Mouse (Mus musculus) heart, embryonic 12.5 days (tissue): ENCODE results near the gene Celf6. TPM values are rescaled to one million over a fixed set of nuclear protein-coding genes. Genes with fewer than 3 reads are reported as not detected.

Source experiments
- ATAC-seq: fragments of 200-750 bp; cut with Nextera tagmentation; 2 replicates; pipeline ENCODE4 v1.8.0; 2017; ENCODE audit warnings: moderate TSS enrichment, moderate library complexity; ENCODE audit not compliant: insufficient number of reproducible peaks, low FRiP score
- H3K27ac ChIP-seq: fragments of 300-500 bp; sonication (generic); 2 replicates; pipeline ENCODE4 v1.5.1; 2016; ENCODE audit warnings: mild to moderate bottlenecking, moderate library complexity; ENCODE audit not compliant: poor library complexity, severe bottlenecking
- H3K27me3 ChIP-seq: fragments of 300-500 bp; sonication (generic); replicated peaks from 2 replicates; pipeline ENCODE4 v1.6.1; 2016; ENCODE audit warnings: mild to moderate bottlenecking, moderate library complexity
- H3K36me3 ChIP-seq: fragments of 300-500 bp; sonication (generic); 2 replicates; pipeline ENCODE4 v1.6.1; 2016; ENCODE audit warnings: mild to moderate bottlenecking, moderate library complexity
- H3K4me1 ChIP-seq: fragments of 300-500 bp; sonication (generic); replicated peaks from 2 replicates; pipeline ENCODE4 v1.6.1; 2016; ENCODE audit warnings: mild to moderate bottlenecking
- H3K4me2 ChIP-seq: fragments of 300-500 bp; sonication (generic); 2 replicates; pipeline ENCODE4 v1.6.1; 2016; ENCODE audit warnings: mild to moderate bottlenecking, moderate library complexity
- H3K4me3 ChIP-seq: fragments of 300-500 bp; sonication (generic); 2 replicates; pipeline ENCODE4 v1.5.1; 2016; ENCODE audit warnings: mild to moderate bottlenecking
- H3K9ac ChIP-seq: fragments of 300-500 bp; sonication (generic); 2 replicates; pipeline ENCODE4 v1.6.1; 2016; ENCODE audit warnings: mild to moderate bottlenecking, moderate library complexity
- H3K9me3 ChIP-seq: fragments of 300-500 bp; sonication (generic); replicated peaks from 2 replicates; pipeline ENCODE4 v1.6.1; 2016; ENCODE audit warnings: mild to moderate bottlenecking, moderate library complexity
- WGBS: fragments of 180-500 bp; shearing (Covaris S2); methylation state at CpG from one replicate; pipeline ENCODE4 v1.1.7; 2016; 5-methylcytosine and 5-hydroxymethylcytosine counted together
- polyA plus RNA-seq: library from polyadenylated mRNA; unstranded; fragments of >200 nt; fragmentation: Nextera tagmentation; extraction: Ambion mirVana; gene quantifications from 2 replicates; pipeline ENCODE4 v1.2.1, GENCODE M21; 2016

The Celf6 gene
- polyA plus RNA-seq, 1 experiment from 2014 or later = not detected

- WGBS = 67% methylated on average over 5 of the region's 5 CpGs
Measured at GRCm38 (mm10) chr9:59588252-59588651, 10.5 kb downstream of the Celf6 start.

GRCm38 (mm10) chr9:59588710-59589671 is 11.3 kb downstream of the Celf6 start:
- peaks cover 36% of the 10 kb centered on the region for H3K27me3 ChIP-seq
- H3K4me3 ChIP-seq = no peak overlapping the region
- WGBS = 45% methylated on average over 12 of the region's 12 CpGs
- no peak overlapping the region for H3K27ac ChIP-seq
- 0 out of 2 replicates have a peak, but pooled peaks have one; percentile 22 for ATAC-seq
- H3K4me1 ChIP-seq = no peaks in the 10 kb centered on the region
- H3K9ac ChIP-seq = no peak overlapping the region
- H3K36me3 ChIP-seq = no peaks in the 10 kb centered on the region
- no peak overlapping the region for H3K4me2 ChIP-seq
- no peaks in the 10 kb centered on the region for H3K9me3 ChIP-seq

More at GRCm38 (mm10) chr9:59588252-59588651, 10.5 kb downstream of the Celf6 start:
- Histone ChIP-seq H3K4me1 (no peaks in the 10 kb centered on the region), H3K9ac (no peak overlapping the region), H3K27me3 (peaks cover 41% of the 10 kb centered on the region), H3K4me2 (no peak overlapping the region), H3K36me3 (no peaks in the 10 kb centered on the region), H3K4me3 (no peak overlapping the region), H3K9me3 (no peaks in the 10 kb centered on the region), H3K27ac (no peak overlapping the region)
- ATAC-seq = no peak

DNA sequence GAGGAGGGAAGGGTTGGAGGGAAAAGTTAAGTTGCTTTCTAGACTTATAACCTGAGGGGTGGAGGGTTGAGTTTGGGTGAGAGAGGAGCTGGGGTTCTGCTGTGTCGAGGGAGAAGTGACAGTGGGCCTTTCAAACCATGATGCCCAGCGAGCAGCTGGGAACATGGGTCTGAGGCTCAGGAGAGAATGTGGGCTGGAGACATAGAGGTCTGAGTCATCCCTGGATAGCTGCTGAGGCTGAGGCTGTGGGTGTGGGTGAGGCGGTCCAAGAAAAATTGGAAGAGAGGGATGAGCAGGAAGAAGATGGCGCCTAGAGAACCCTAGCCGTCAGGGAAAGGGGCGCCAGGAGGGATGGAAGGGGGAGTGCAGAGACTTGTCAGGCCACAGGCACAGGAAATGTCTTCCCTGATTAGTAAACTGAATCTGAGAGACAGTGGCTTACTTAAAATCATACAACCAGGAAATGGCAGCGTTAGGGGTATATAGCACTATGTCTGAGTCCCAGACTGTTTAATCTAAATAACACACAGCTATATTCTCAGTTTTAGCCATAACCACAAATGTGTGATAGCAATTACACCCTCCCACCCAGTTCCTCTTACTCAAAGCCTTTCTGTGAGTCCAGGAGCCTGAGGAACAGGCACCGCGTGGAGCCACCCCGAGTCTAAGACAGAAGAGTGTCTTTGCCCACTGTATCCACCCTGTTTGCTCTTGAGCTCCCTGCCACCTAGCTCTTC is 12.2 kb downstream of the Celf6 start:
- Histone ChIP-seq H3K4me3 (no peak overlapping the region), H3K36me3 (no peaks in the 10 kb centered on the region), H3K4me2 (no peak overlapping the region), H3K4me1 (no peaks in the 10 kb centered on the region), H3K27me3 (peaks cover 30% of the 10 kb centered on the region), H3K27ac (no peak overlapping the region), H3K9ac (no peak overlapping the region), H3K9me3 (no peaks in the 10 kb centered on the region)
- no peak for ATAC-seq
- 67% methylated on average over 10 of the region's 10 CpGs for WGBS

GRCm38 (mm10) chr9:59601661-59602060 is 23.9 kb downstream of the Celf6 start:
- Histone ChIP-seq H3K4me2 (no peak overlapping the region), H3K9me3 (no peaks in the 10 kb centered on the region), H3K36me3 (no peaks in the 10 kb centered on the region), H3K9ac (no peak overlapping the region), H3K27ac (no peak overlapping the region), H3K4me1 (no peaks in the 10 kb centered on the region), H3K4me3 (no peak overlapping the region), H3K27me3 (peaks cover 58% of the 10 kb centered on the region)
- WGBS = 68% methylated on average over 8 of the region's 8 CpGs
- no peak for ATAC-seq

DNA sequence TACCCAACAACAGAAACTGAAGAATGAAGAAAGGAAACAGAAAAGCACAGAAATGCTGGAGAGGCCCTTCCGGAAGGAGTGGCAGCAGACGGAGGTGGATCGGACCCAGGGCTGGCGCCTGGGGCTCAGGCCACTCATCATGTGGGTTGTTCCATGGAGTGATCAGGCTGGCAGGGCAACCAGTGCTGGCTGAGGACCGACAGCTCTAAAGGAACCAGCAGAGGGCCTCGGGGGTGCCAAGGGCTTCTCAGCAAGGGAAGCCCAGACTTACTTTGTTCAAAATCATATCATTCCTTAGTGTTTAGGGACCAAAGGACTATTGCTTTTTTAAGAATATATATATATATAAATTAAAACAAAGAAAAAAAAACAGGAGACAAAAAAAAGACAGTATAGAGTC is 28.2 kb downstream of the Celf6 start:
- Histone ChIP-seq H3K9me3 (no peaks in the 10 kb centered on the region), H3K27ac (no peak overlapping the region), H3K4me3 (no peak overlapping the region), H3K36me3 (no peaks in the 10 kb centered on the region), H3K27me3 (peaks cover 48% of the 10 kb centered on the region), H3K4me1 (no peaks in the 10 kb centered on the region), H3K9ac (no peak overlapping the region), H3K4me2 (no peak overlapping the region)
- 49% methylated on average over 6 of the region's 6 CpGs for WGBS
- no peak for ATAC-seq

DNA sequence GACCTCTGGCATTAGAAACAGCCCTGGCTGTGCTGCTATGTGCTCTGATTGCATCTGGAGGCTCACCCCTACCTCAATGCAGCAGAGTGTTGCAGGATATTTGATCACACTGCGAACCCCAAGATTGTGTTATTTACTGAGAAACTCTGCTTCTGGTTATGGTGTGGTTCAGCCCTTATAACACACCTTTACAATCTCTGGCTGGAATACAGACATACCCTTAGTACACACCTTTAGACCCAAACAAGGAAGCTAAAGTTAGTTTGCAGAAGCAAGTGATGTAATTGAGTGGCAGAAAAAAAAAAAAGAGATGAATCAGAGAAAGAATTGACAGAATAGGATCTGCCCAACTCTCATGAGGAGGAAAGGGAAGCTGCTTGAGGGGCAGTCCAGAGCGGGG is 33.2 kb downstream of the Celf6 start:
- ATAC-seq = no peak
- 87% methylated on average over 2 of the region's 2 CpGs for WGBS
- no peaks in the 10 kb centered on the region for H3K36me3 ChIP-seq
- no peaks in the 10 kb centered on the region for H3K4me1 ChIP-seq
- no peak overlapping the region for H3K4me2 ChIP-seq
- H3K27ac ChIP-seq = no peak overlapping the region
- no peak overlapping the region for H3K9ac ChIP-seq
- H3K9me3 ChIP-seq = no peaks in the 10 kb centered on the region
- H3K4me3 ChIP-seq = no peak overlapping the region
- peaks cover 3% of the 10 kb centered on the region; the same call in 1 of the 2 replicates for H3K27me3 ChIP-seq

- no peak overlapping the region for H3K4me2 ChIP-seq
- no peak overlapping the region for H3K4me3 ChIP-seq
- ATAC-seq = no peak
- no peaks in the 10 kb centered on the region for H3K9me3 ChIP-seq
- no peaks in the 10 kb centered on the region; the same call in 1 of the 2 replicates for H3K27me3 ChIP-seq
- H3K4me1 ChIP-seq = peaks cover 10% of the 10 kb centered on the region; the same call in 1 of the 2 replicates
- H3K9ac ChIP-seq = no peak overlapping the region
- WGBS = 96% methylated on average over 2 of the region's 2 CpGs
- no peak overlapping the region for H3K27ac ChIP-seq
- no peaks in the 10 kb centered on the region for H3K36me3 ChIP-seq
Measured at GRCm38 (mm10) chr9:59615797-59616196, 38.1 kb downstream of the Celf6 start.

GRCm38 (mm10) chr9:59616622-59617306 is 39.0 kb downstream of the Celf6 start, which contains the start of gene Parp6:
Gene Parp6 (plus strand): TSS chr9:59617284.
- peak within 1 kb of the TSS; percentile 94 for H3K9ac ChIP-seq
- ATAC-seq = peak; percentile 100
- WGBS = 1% methylated on average over 36 of the region's 36 CpGs
- H3K36me3 ChIP-seq = no peaks in the 10 kb centered on the region
- H3K4me2 ChIP-seq = peak within 1 kb of the TSS; percentile 78
- peak within 1 kb of the TSS; percentile 95 for H3K4me3 ChIP-seq
- peaks cover 10% of the 10 kb centered on the region; the same call in 1 of the 2 replicates for H3K4me1 ChIP-seq
- H3K27me3 ChIP-seq = no peaks in the 10 kb centered on the region
- no peaks in the 10 kb centered on the region for H3K9me3 ChIP-seq
- H3K27ac ChIP-seq = peak within 1 kb of the TSS; percentile 96

GRCm38 (mm10) chr9:59617307-59617973 is 39.7 kb downstream of the Celf6 start:
- Histone ChIP-seq H3K9ac (peak overlapping the region; percentile 94), H3K36me3 (peaks cover 3% of the 10 kb centered on the region; the same call in 1 of the 2 replicates), H3K4me1 (peaks cover 10% of the 10 kb centered on the region; the same call in 1 of the 2 replicates), H3K27ac (peak overlapping the region; percentile 96), H3K4me3 (peak overlapping the region; percentile 95), H3K9me3 (no peaks in the 10 kb centered on the region), H3K27me3 (no peaks in the 10 kb centered on the region), H3K4me2 (peak overlapping the region; percentile 78)
- under 1% methylated on average over 58 of the region's 58 CpGs for WGBS
- no peak; the same call in 1 of the 2 replicates for ATAC-seq

DNA sequence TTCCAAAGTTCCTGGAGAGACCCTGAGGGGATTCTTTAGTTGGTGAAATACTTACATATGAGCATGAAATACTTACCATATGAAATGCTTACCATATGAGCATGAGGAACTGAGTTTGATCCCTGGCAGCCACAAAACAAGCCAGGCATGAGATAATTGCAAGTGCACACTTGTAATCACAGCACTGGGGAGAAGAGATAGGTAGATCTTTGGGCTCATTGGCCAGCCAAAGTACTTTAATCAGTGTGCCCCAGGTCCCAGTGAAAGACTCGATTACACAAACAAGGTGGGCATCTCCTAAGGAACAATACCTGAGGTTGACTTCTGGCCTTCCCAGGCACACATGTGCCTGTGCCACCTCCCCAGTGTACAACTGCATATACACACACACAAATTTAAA is 60.7 kb downstream of the Celf6 start:
- Histone ChIP-seq H3K9ac (no peak overlapping the region), H3K27ac (no peak overlapping the region), H3K4me2 (no peak overlapping the region), H3K4me1 (no peaks in the 10 kb centered on the region), H3K9me3 (no peaks in the 10 kb centered on the region), H3K4me3 (no peak overlapping the region), H3K27me3 (no peaks in the 10 kb centered on the region), H3K36me3 (peaks cover 70% of the 10 kb centered on the region)
- 74% methylated on average over 1 of the region's 1 CpGs for WGBS
- ATAC-seq = no peak
